Comparison of ENCODE assay signal across 10 mouse cellular contexts in genomic region chr7:35392935-35393334, GRCm38 (mm10). TPM values are rescaled to one million over a fixed set of nuclear protein-coding genes. Genes with fewer than 3 reads are reported as not detected.
A peak's percentile ranks its signal among the peaks of the same experiment; 100 is the strongest.
DNase-seq lines count a peak whose midpoint lies in the region; ATAC-seq and TF ChIP-seq lines count a peak whose summit lies in the region.
"Had no signal": no experiment of that assay in that cellular context is flagged by ENCODE, and none has a peak within 500 bp of the region (broad histone marks: within the 10 kb centered on the region; RNA-seq: fewer than 3 reads in every experiment).

No protein-coding gene starts in this region.

- peaks cover 5% of the 10 kb centered on the region; the same call in 1 of the 2 replicates for H3K36me3 ChIP-seq in limb, embryonic 11.5 days (ENCODE audit: control insufficient read depth, insufficient read depth, low read length)
- peaks cover 36% of the 10 kb centered on the region for H3K36me3 ChIP-seq in limb, embryonic 10.5 days
- peaks cover 17% of the 10 kb centered on the region; the same call in 1 of the 2 replicates for H3K36me3 ChIP-seq in hindbrain, embryonic 12.5 days

- H3K9ac ChIP-seq in limb, embryonic 11.5 days (ENCODE audit: low read length): no peak overlapping the region
- no peak overlapping the region for H3K9ac ChIP-seq in hindbrain, embryonic 12.5 days
- H3K9ac ChIP-seq: embryonic facial prominence, embryonic 15.5 days had no signal

- peak; percentile 15; the same call in 1 of the 2 replicates for TF ChIP-seq CTCF in cortical plate, adult 2 months (IDR thresholded peaks at IDR 0.05; ENCODE audit: extremely low read depth, insufficient read depth, low read length)

- H3K9me3 ChIP-seq in limb, embryonic 11.5 days (ENCODE audit: control insufficient read depth, low read length): no peaks in the 10 kb centered on the region
- no peaks in the 10 kb centered on the region for H3K9me3 ChIP-seq in limb, embryonic 10.5 days (replicated peaks)
- H3K9me3 ChIP-seq in hindbrain, embryonic 12.5 days (replicated peaks): no peaks in the 10 kb centered on the region
- H3K9me3 ChIP-seq: embryonic facial prominence, embryonic 15.5 days had no signal

- no peak overlapping the region for H3K27ac ChIP-seq in limb, embryonic 11.5 days (replicated peaks; ENCODE audit: low read depth, low read length)
- H3K27ac ChIP-seq in limb, embryonic 10.5 days: no peak overlapping the region
- no peak overlapping the region for H3K27ac ChIP-seq in cortical plate, adult 2 months (ENCODE audit: insufficient read depth, low read length)
- no peak overlapping the region for H3K27ac ChIP-seq in hindbrain, embryonic 12.5 days
- H3K27ac ChIP-seq: embryonic facial prominence, embryonic 15.5 days had no signal

- TF ChIP-seq POLR2A in cortical plate, adult 2 months (IDR thresholded peaks at IDR 0.05; ENCODE audit: extremely low read depth, insufficient read depth, low read length): no peak

- no peaks in the 10 kb centered on the region for H3K27me3 ChIP-seq in limb, embryonic 11.5 days (ENCODE audit: control insufficient read depth, insufficient read depth, low read length)
- H3K27me3 ChIP-seq in limb, embryonic 10.5 days (ENCODE audit: low read depth, poor library complexity, severe bottlenecking): no peaks in the 10 kb centered on the region
- H3K27me3 ChIP-seq in hindbrain, embryonic 12.5 days: no peaks in the 10 kb centered on the region
- H3K27me3 ChIP-seq: embryonic facial prominence, embryonic 15.5 days had no signal

- no peak for ATAC-seq in cerebellum, adult (ENCODE audit: insufficient number of reproducible peaks, low FRiP score, low TSS enrichment)
- ATAC-seq in limb, embryonic 11.5 days (ENCODE audit: insufficient number of reproducible peaks, low FRiP score, low TSS enrichment, low read depth): no peak
- no peak for ATAC-seq in activated CD4-positive, CD25-positive, alpha-beta regulatory T cell, adult 4 months
- no peak for ATAC-seq in hindbrain, embryonic 12.5 days (ENCODE audit: low FRiP score)

- no peak overlapping the region for H3K4me3 ChIP-seq in limb, embryonic 11.5 days (ENCODE audit: low read depth, low read length)
- no peak overlapping the region for H3K4me3 ChIP-seq in limb, embryonic 10.5 days
- H3K4me3 ChIP-seq in cortical plate, adult 2 months (ENCODE audit: insufficient read depth, low read length): no peak overlapping the region
- no peak overlapping the region for H3K4me3 ChIP-seq in hindbrain, embryonic 12.5 days
- H3K4me3 ChIP-seq: embryonic facial prominence, embryonic 15.5 days had no signal

- peaks cover 7% of the 10 kb centered on the region; the same call in 1 of the 2 replicates for H3K4me1 ChIP-seq in limb, embryonic 11.5 days (ENCODE audit: control insufficient read depth, insufficient read depth, low read length)
- peaks cover 20% of the 10 kb centered on the region for H3K4me1 ChIP-seq in limb, embryonic 10.5 days
- H3K4me1 ChIP-seq in cortical plate, adult 2 months (ENCODE audit: control insufficient read depth, insufficient read depth, low read length): no peaks in the 10 kb centered on the region
- H3K4me1 ChIP-seq in hindbrain, embryonic 12.5 days: peaks cover 17% of the 10 kb centered on the region

- H3K4me2 ChIP-seq in limb, embryonic 11.5 days (ENCODE audit: low read depth, severe bottlenecking): no peak overlapping the region
- no peak overlapping the region for H3K4me2 ChIP-seq in hindbrain, embryonic 12.5 days (replicated peaks)
- H3K4me2 ChIP-seq: embryonic facial prominence, embryonic 15.5 days had no signal

- DNase-seq in cerebellum, adult 9-10 months: peak; percentile 56
- peak; percentile 47 for DNase-seq in limb, embryonic 11.5 days (ENCODE audit: low spot score)
- no peak for DNase-seq in limb, embryonic 10.5 days (ENCODE audit: low spot score)
- DNase-seq in naive thymus-derived CD4-positive, alpha-beta T cell, adult 2 months (ENCODE audit: low read depth): peak; percentile 32

- WGBS in limb, embryonic 11.5 days: 63% methylated on average over 5 of the region's 5 CpGs
- WGBS in limb, embryonic 10.5 days: 66% methylated on average over 5 of the region's 5 CpGs
- 65% methylated on average over 5 of the region's 5 CpGs for WGBS in hindbrain, embryonic 12.5 days

RNA-seq across cellular contexts. Expression of gene Faap24, which starts 3.7 kb away (rescaled TPM):
- 19.5 and 19.6 TPM in 2 replicates for polyA plus RNA-seq in limb, embryonic 11.5 days (2014; fragmentation: Nextera tagmentation; extraction: Ambion mirVana)
- polyA plus RNA-seq in limb, embryonic 10.5 days (2016; fragmentation: Nextera tagmentation; extraction: Ambion mirVana): 18.2 and 18.7 TPM in 2 replicates
- polyA plus RNA-seq in cortical plate, adult 2 months (2012; rRNA removed): 5.7 and 6.3 TPM in 2 replicates
- 10 to 100 TPM; 28.4 to 33.7 TPM for polyA plus RNA-seq in activated CD4-positive, CD25-positive, alpha-beta regulatory T cell, adult 4 months (2017; shearing (Covaris generic))
- polyA plus RNA-seq in hindbrain, embryonic 12.5 days (2016; fragmentation: Nextera tagmentation; extraction: Ambion mirVana): 21.1 and 24.4 TPM in 2 replicates

RNA-seq across cellular contexts. Expression of gene Cep89, which starts 3.9 kb away (rescaled TPM):
- polyA plus RNA-seq in limb, embryonic 11.5 days (2014; fragmentation: Nextera tagmentation; extraction: Ambion mirVana): 43.8 and 54.3 TPM in 2 replicates
- polyA plus RNA-seq in limb, embryonic 10.5 days (2016; fragmentation: Nextera tagmentation; extraction: Ambion mirVana): 59.0 and 64.4 TPM in 2 replicates
- 27.9 and 29.6 TPM in 2 replicates for polyA plus RNA-seq in cortical plate, adult 2 months (2012; rRNA removed)
- 10 to 100 TPM; 11.8 to 15.1 TPM for polyA plus RNA-seq in activated CD4-positive, CD25-positive, alpha-beta regulatory T cell, adult 4 months (2017; shearing (Covaris generic))
- polyA plus RNA-seq in hindbrain, embryonic 12.5 days (2016; fragmentation: Nextera tagmentation; extraction: Ambion mirVana): 38.9 and 41.0 TPM in 2 replicates

RNA-seq across cellular contexts. Expression of gene Slc7a9, which starts 55.7 kb away (rescaled TPM):
- 0.08 TPM in 1 of 2 replicates, not detected in the other for polyA plus RNA-seq in limb, embryonic 11.5 days (2014; fragmentation: Nextera tagmentation; extraction: Ambion mirVana)
- 0.11 and 0.19 TPM in 2 replicates for polyA plus RNA-seq in limb, embryonic 10.5 days (2016; fragmentation: Nextera tagmentation; extraction: Ambion mirVana)
- 0.06 TPM in 1 of 2 replicates, not detected in the other for polyA plus RNA-seq in cortical plate, adult 2 months (2012; rRNA removed)
- polyA plus RNA-seq in activated CD4-positive, CD25-positive, alpha-beta regulatory T cell, adult 4 months (2017; shearing (Covaris generic)): not detected
- not detected in 2 replicates for polyA plus RNA-seq in hindbrain, embryonic 12.5 days (2016; fragmentation: Nextera tagmentation; extraction: Ambion mirVana)
- polyA plus RNA-seq: neural tube, embryonic 11.5 days had no signal

RNA-seq across cellular contexts. Expression of gene Rhpn2, which starts 59.0 kb away (rescaled TPM):
- 1.8 and 1.9 TPM in 2 replicates for polyA plus RNA-seq in limb, embryonic 11.5 days (2014; fragmentation: Nextera tagmentation; extraction: Ambion mirVana)
- polyA plus RNA-seq in limb, embryonic 10.5 days (2016; fragmentation: Nextera tagmentation; extraction: Ambion mirVana): 3.2 and 3.5 TPM in 2 replicates
- 5.6 and 5.8 TPM in 2 replicates for polyA plus RNA-seq in cortical plate, adult 2 months (2012; rRNA removed)
- under 1 TPM; 0.29 to 0.36 TPM for polyA plus RNA-seq in activated CD4-positive, CD25-positive, alpha-beta regulatory T cell, adult 4 months (2017; shearing (Covaris generic))
- 3.8 and 4.0 TPM in 2 replicates for polyA plus RNA-seq in hindbrain, embryonic 12.5 days (2016; fragmentation: Nextera tagmentation; extraction: Ambion mirVana)
